Mouse (Mus musculus) fat pad, adult 2 months (tissue): ENCODE data around the gene Ppt2.

Experiments used
- DNase-seq: peaks from one replicate; pipeline ENCODE4 v3.0.0-alpha.2; 2011; ENCODE audit warnings: low read depth, low spot score; ENCODE audit errors: extremely low read depth

The Ppt2 gene

GRCm38 (mm10) chr17:34639461-34640255 lies 11.3 kb upstream of the Ppt2 start:
- DNase-seq, result no peak

DNA sequence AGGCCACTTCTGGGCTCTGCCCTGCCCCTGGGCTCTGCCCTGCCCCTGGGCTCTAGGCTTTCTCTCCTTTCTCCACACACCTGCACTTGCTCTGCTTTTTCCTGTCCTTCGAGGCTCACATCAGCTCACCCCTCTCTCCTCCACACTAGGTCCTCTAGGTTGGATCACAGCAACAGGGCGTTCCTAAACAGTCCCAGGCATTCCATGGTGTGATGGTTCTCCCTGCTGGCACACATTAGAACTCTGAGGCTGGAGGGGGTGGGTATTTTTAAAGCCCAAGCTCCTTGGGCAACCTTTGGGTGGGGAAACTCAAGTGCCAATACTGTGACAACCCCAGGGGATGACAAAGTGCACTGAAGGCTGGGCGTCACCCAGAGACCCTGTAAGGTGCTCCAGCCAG lies 9.1 kb upstream of the Ppt2 start:
- DNase-seq, result no peak

GRCm38 (mm10) chr17:34635671-34636070 lies 7.4 kb upstream of the Ppt2 start:
- no peak for DNase-seq

DNA sequence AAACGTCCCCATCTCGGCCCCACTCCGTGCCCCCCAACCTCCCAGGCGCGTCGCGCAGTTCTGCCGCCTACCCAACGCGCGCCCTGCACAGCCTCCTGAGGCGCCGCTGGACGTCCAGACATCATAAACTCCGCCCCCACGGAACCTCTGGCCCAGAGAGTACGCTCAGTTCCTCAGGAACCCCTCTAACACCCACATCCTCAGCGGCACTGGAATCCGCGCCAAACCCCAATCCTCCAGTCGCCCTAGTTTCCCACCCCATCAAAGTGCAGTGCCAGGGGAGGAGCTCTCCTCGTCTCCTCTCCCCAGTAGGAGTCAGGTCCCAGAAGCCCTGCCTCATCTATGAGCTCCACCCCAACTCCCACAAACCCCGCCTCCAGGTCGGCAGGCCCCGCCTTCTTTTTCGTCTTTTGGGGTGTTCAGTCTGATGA lies 4.0 kb upstream of the Ppt2 start:
- DNase-seq, result no peak

GRCm38 (mm10) chr17:34631647-34632046 lies 3.3 kb upstream of the Ppt2 start:
- no peak for DNase-seq

- no peak for DNase-seq
Measured at GRCm38 (mm10) chr17:34630761-34631301, 2.5 kb upstream of the Ppt2 start.

GRCm38 (mm10) chr17:34629796-34630603 lies 1.7 kb upstream of the Ppt2 start:
- DNase-seq, result no peak

DNA sequence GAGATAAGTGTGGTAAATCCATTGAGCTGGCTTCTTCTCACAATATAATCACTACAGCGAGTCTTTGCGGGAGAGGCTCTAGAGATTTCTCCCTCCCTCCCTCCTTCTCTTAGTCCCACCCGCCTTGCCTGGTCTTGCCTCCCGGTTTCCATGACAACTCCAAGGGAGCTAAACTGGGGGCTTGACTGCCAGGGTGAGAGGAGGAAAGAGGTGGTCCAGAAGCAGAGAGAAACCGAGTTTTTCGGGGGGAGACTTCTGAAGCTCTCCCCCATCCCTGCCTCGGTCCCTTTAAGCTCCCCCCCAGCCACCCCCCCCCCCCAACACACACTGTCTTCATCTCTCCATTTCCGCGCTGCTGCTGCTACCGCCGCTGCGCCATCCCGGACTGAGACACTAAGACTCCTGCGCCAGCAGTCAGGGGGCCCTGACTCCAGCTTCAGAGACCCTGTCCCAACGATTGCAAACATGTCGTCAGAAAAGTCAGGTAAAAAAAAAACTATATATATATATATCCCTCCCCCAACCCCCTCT lies 976 bp upstream of the Ppt2 start, which contains the start of gene Prrt1:
Gene Prrt1 (plus strand): TSS at position 313 of the 531 bp plus-strand sequence.
- no peak for DNase-seq

DNA sequence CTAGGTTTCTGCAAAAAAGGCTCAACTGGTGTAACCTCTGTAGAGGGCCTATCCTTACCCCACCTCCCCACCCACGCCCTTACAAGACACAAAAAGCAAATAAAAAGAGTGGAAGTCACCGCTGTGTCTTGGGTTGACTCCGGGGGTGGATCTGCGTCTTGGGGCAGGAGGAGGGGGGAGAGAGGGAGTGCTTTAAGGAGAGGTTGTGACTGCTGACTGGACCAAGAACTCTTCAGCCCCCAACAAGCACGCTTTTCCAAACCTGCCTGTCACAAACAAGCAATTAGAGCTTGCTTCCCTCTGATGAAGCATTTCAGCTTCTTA lies 296 bp upstream of the Ppt2 start:
- no peak for DNase-seq

GRCm38 (mm10) chr17:34627093-34627942 lies 992 bp downstream of the Ppt2 start:
- DNase-seq, result no peak

GRCm38 (mm10) chr17:34626773-34627092 lies 1.6 kb downstream of the Ppt2 start:
- DNase-seq, result no peak

- DNase-seq, result no peak
Measured at GRCm38 (mm10) chr17:34626062-34626772, 2.1 kb downstream of the Ppt2 start.

- DNase-seq, result no peak
Measured at GRCm38 (mm10) chr17:34624981-34625380, 3.3 kb downstream of the Ppt2 start.

DNA sequence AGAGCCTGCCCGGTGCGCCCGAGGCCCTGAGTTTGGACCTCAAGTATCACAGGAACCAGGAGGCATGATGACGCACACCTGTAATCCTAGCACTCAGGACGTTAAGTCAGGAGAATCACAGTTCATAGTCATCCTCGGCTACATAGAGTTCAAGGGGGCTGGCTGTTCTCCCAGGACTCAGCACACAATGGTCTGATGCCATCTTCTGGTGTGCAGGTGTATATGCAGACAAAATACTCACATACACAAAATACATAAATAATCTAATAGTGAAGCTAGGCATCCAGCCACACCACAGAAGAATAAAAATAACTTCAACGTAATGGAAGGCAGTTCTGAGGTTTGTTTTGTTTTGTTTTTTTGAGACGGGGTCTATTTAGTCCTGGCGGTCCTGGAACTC lies 5.1 kb downstream of the Ppt2 start:
- no peak for DNase-seq

- DNase-seq, result no peak
Measured at GRCm38 (mm10) chr17:34621006-34621405, 7.3 kb downstream of the Ppt2 start.

GRCm38 (mm10) chr17:34618999-34619398 lies 9.3 kb downstream of the Ppt2 start:
- DNase-seq, result no peak

DNA sequence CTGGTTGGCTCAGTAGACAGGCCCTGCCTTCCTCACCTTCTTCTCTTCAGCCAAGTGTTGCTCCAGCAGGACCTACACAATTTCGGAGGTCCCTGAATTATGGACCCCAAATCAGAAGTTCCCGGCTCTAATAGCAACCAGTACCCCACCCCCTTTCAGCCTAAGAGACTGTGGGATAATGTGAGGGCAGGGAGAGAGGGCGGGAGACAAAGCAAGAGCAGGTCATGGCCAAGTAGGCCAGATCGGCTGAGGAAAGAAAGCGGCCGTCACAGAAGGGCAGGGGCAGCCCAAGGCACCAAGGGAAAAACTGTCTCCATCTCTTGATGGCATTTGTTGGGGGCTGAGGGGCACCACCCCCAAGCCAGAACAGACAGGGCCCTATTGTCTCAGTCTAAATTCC lies 12.4 kb downstream of the Ppt2 start, which contains the start of gene Egfl8:
Gene Egfl8 (minus strand): TSS at position 101 of the 400 bp plus-strand sequence.
- no peak for DNase-seq

- no peak for DNase-seq
Measured at GRCm38 (mm10) chr17:34613830-34614229, 14.5 kb downstream of the Ppt2 start.

DNA sequence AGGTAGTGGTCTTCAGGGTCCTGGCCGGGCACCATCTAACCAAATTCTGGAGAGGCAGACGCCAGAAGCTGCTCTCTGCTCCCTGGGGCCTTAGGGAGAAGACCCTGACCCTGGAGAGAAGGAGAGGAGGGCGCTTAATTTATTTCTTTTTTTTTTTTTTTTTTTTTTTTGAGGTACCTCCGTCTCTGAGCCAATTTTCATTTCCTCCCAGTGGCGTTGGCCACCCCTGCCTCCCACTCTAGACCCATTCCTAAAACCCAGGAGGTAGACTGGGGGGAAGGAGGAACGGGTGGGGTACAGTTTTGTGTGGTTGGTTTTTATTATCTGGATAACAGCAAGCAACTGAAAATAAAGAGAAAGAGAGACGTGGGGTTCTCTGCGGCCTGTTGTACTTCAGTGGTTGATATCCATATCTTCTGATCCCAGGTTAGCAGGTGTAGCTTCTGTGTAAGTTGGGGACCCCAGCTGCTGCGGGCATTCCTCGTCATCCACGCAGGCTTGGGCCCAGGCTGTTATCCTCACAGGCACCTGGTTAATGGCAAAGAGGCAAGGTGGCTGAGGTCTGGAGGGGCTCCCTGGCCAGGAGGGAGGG lies 15.2 kb downstream of the Ppt2 start:
- DNase-seq, result no peak

- no peak for DNase-seq
Measured at GRCm38 (mm10) chr17:34611050-34611449, 17.3 kb downstream of the Ppt2 start.
